Mouse (Mus musculus) left cerebral cortex, adult 2 months (tissue): ENCODE data around the gene Foxj2. TPM values are rescaled to one million over a fixed set of nuclear protein-coding genes. Genes with fewer than 3 reads are reported as not detected.

ENCODE experiments used
- DNase-seq, 2 experiments: peaks; one replicate each; pipeline ENCODE4 v3.0.0; 2021 to 2022; ENCODE audit warnings: low spot score in 2 of 2, mixed read lengths in 1 of 2; ENCODE audit errors: extremely low spot score in 1 of 2
- H3K27ac ChIP-seq: fragments of 200-600 bp; 2 replicates; pipeline ENCODE4 v1.8.1; 2022
- H3K4me3 ChIP-seq: fragments of 200-600 bp; 2 replicates; pipeline ENCODE4 v1.8.1; 2022
- CTCF ChIP-seq: fragments of 200-600 bp; IDR thresholded peaks from 2 replicates; pipeline ENCODE4 v1.8.1; 2022; ENCODE audit warnings: antibody characterized with exemption, mild to moderate bottlenecking, moderate library complexity
- intact Hi-C: fragments of 180-260 bp; cut with DNase I; formaldehyde crosslinking; loops from one replicate; pipeline ENCODE4 v1.15.1; 2025
- total RNA-seq, 2 experiments: library from RNA; stranded (reverse); gene quantifications; 2 replicates each; pipeline ENCODE4 v1.2.3; 2021

Foxj2 gene
- total RNA-seq, 2 experiments from 2014 or later = 28.4 to 29.2 TPM

- no peak overlapping the region for H3K4me3 ChIP-seq
- H3K27ac ChIP-seq = no peak overlapping the region
- TF ChIP-seq CTCF = no peak
- DNase-seq = no peak
- intact Hi-C loops = no loop called here
Measured at GRCm38 (mm10) chr6:122852696-122853095, 33.0 kb downstream of the Foxj2 start.

- no peak overlapping the region for H3K4me3 ChIP-seq
- no peak for DNase-seq
- no peak for TF ChIP-seq CTCF
- no peak overlapping the region for H3K27ac ChIP-seq
- intact Hi-C loops = no loop called here
Measured at GRCm38 (mm10) chr6:122854552-122854951, 34.8 kb downstream of the Foxj2 start.

- TF ChIP-seq CTCF = no peak
- Histone ChIP-seq H3K27ac (no peak within 1 kb of the TSS), H3K4me3 (no peak within 1 kb of the TSS)
- no peak for DNase-seq
- intact Hi-C loops = no loop called here
Measured at GRCm38 (mm10) chr6:122855955-122856354, 36.2 kb downstream of the Foxj2 start, which contains the start of gene C3ar1. Gene C3ar1 (minus strand): TSS chr6:122856161.

GRCm38 (mm10) chr6:122862434-122862833, 42.7 kb downstream of the Foxj2 start:
- H3K4me3 ChIP-seq = no peak overlapping the region
- peak; percentile 7; the same call in 1 of the 2 replicates for TF ChIP-seq CTCF
- no peak overlapping the region for H3K27ac ChIP-seq
- no peak for DNase-seq
- intact Hi-C loops = no loop called here

GRCm38 (mm10) chr6:122862871-122863270, 43.2 kb downstream of the Foxj2 start:
- Histone ChIP-seq H3K27ac (no peak overlapping the region), H3K4me3 (no peak overlapping the region)
- TF ChIP-seq CTCF = no peak
- intact Hi-C loops = no loop called here
- no peak for DNase-seq

GRCm38 (mm10) chr6:122867914-122868313, 48.2 kb downstream of the Foxj2 start:
- TF ChIP-seq CTCF = peak; percentile 45
- no peak overlapping the region for H3K4me3 ChIP-seq
- no peak overlapping the region for H3K27ac ChIP-seq
- intact Hi-C loops = no loop called here
- no peak for DNase-seq

GRCm38 (mm10) chr6:122869846-122870245, 50.1 kb downstream of the Foxj2 start:
- no peak for DNase-seq
- Histone ChIP-seq H3K4me3 (no peak overlapping the region), H3K27ac (no peak overlapping the region)
- no peak for TF ChIP-seq CTCF
- intact Hi-C loops = loop anchor here (2.0 to 5.0 kb wide), 2 partner anchors 37 to 203 kb away; no protein-coding TSS in a partner anchor

GRCm38 (mm10) chr6:122872800-122873199, 53.1 kb downstream of the Foxj2 start:
- no peak overlapping the region for H3K4me3 ChIP-seq
- TF ChIP-seq CTCF = no peak
- intact Hi-C loops = loop anchor here (5.0 kb wide), 1 partner anchor 205 kb away; no protein-coding TSS in a partner anchor
- DNase-seq = no peak
- no peak overlapping the region for H3K27ac ChIP-seq

- H3K4me3 ChIP-seq = peak within 1 kb of the TSS; percentile 90
- peak; percentile 98 for DNase-seq
- intact Hi-C loops = loop anchor here (2.0 to 5.0 kb wide), 3 partner anchors 63 to 207 kb away; no protein-coding TSS in a partner anchor
- peak within 1 kb of the TSS; percentile 98 for H3K27ac ChIP-seq
- TF ChIP-seq CTCF = peak; percentile 89
Measured at GRCm38 (mm10) chr6:122873871-122874719, 54.4 kb downstream of the Foxj2 start, which contains the start of gene Necap1. Gene Necap1 (plus strand): TSS chr6:122874474.

GRCm38 (mm10) chr6:122874720-122875389, 55.1 kb downstream of the Foxj2 start:
- peak overlapping the region; percentile 90 for H3K4me3 ChIP-seq
- no peak for TF ChIP-seq CTCF
- no peak for DNase-seq
- H3K27ac ChIP-seq = peak overlapping the region; percentile 98
- intact Hi-C loops = loop anchor here (2.0 to 5.0 kb wide), 3 partner anchors 64 to 208 kb away; no protein-coding TSS in a partner anchor

GRCm38 (mm10) chr6:122879141-122879735, 59.5 kb downstream of the Foxj2 start:
- no peak for DNase-seq
- Histone ChIP-seq H3K4me3 (no peak overlapping the region), H3K27ac (no peak overlapping the region)
- intact Hi-C loops = no loop called here
- TF ChIP-seq CTCF = no peak
